Mouse (Mus musculus): ENCODE results near the gene Agbl2. TPM values are rescaled to one million over a fixed set of nuclear protein-coding genes. Genes with fewer than 3 reads are reported as not detected.
"Not testable (repeated sequence)": the region's sequence is repeated elsewhere in the genome, so short reads cannot be mapped to it uniquely, and the experiment has no call there.

The Agbl2 gene
- polyA plus RNA-seq, 1 experiment from 2014 or later, result 0.59 TPM

GRCm38 (mm10) chr2:90816144-90816543 is 33.6 kb downstream of the Agbl2 start:
- WGBS, result 78% methylated on average over 4 of the region's 4 CpGs
- H3K4me3 ChIP-seq (replicated peaks), result no peak overlapping the region
- no peak overlapping the region for H3K9ac ChIP-seq (replicated peaks)
- H3K9me3 ChIP-seq, result no peaks in the 10 kb centered on the region
- ATAC-seq (ENCODE audit: insufficient number of reproducible peaks, insufficient read depth, low FRiP score, low TSS enrichment, low read depth), result no peak
- H3K4me1 ChIP-seq (replicated peaks), result 0 out of 2 replicates have a peak, but pooled peaks cover 6% of the 10 kb centered on the region
- H3K27me3 ChIP-seq, result no peaks in the 10 kb centered on the region
- no peak overlapping the region for H3K4me2 ChIP-seq
- H3K27ac ChIP-seq, result no peak overlapping the region
- H3K36me3 ChIP-seq, result no peaks in the 10 kb centered on the region

GRCm38 (mm10) chr2:90818710-90819109 is 36.2 kb downstream of the Agbl2 start:
- Histone ChIP-seq H3K4me1 (replicated peaks) (no peaks in the 10 kb centered on the region), H3K4me2 (no peak overlapping the region), H3K36me3 (no peaks in the 10 kb centered on the region), H3K4me3 (replicated peaks) (no peak overlapping the region), H3K27ac (no peak overlapping the region), H3K9ac (replicated peaks) (no peak overlapping the region), H3K27me3 (no peaks in the 10 kb centered on the region), H3K9me3 (no peaks in the 10 kb centered on the region)
- ATAC-seq (ENCODE audit: insufficient number of reproducible peaks, insufficient read depth, low FRiP score, low TSS enrichment, low read depth), result no peak
- 79% methylated on average over 3 of the region's 3 CpGs for WGBS

GRCm38 (mm10) chr2:90820894-90821293 is 38.4 kb downstream of the Agbl2 start:
- H3K9me3 ChIP-seq, result no peaks in the 10 kb centered on the region
- no peaks in the 10 kb centered on the region for H3K27me3 ChIP-seq
- H3K9ac ChIP-seq (replicated peaks), result no peak overlapping the region
- no peak for ATAC-seq (ENCODE audit: insufficient number of reproducible peaks, insufficient read depth, low FRiP score, low TSS enrichment, low read depth)
- H3K4me3 ChIP-seq (replicated peaks), result no peak overlapping the region
- no peak overlapping the region for H3K27ac ChIP-seq
- WGBS, result 85% methylated on average over 3 of the region's 3 CpGs
- H3K4me2 ChIP-seq, result no peak overlapping the region
- H3K4me1 ChIP-seq (replicated peaks), result no peaks in the 10 kb centered on the region
- H3K36me3 ChIP-seq, result no peaks in the 10 kb centered on the region

- H3K9me3 ChIP-seq, result no peaks in the 10 kb centered on the region
- H3K9ac ChIP-seq (replicated peaks), result no peak overlapping the region
- H3K4me1 ChIP-seq (replicated peaks), result no peaks in the 10 kb centered on the region
- WGBS, result 97% methylated on average over 2 of the region's 2 CpGs
- no peak overlapping the region for H3K4me2 ChIP-seq
- no peaks in the 10 kb centered on the region for H3K27me3 ChIP-seq
- no peak for ATAC-seq (ENCODE audit: insufficient number of reproducible peaks, insufficient read depth, low FRiP score, low TSS enrichment, low read depth)
- no peak overlapping the region for H3K27ac ChIP-seq
- no peaks in the 10 kb centered on the region for H3K36me3 ChIP-seq
- no peak overlapping the region for H3K4me3 ChIP-seq (replicated peaks)
Observed at GRCm38 (mm10) chr2:90822978-90823377, 40.5 kb downstream of the Agbl2 start.

GRCm38 (mm10) chr2:90823781-90824180 is 41.3 kb downstream of the Agbl2 start:
- Histone ChIP-seq H3K4me3 (replicated peaks) (no peak overlapping the region), H3K27ac (no peak overlapping the region), H3K9me3 (no peaks in the 10 kb centered on the region), H3K4me1 (replicated peaks) (no peaks in the 10 kb centered on the region), H3K36me3 (no peaks in the 10 kb centered on the region), H3K4me2 (no peak overlapping the region), H3K27me3 (no peaks in the 10 kb centered on the region), H3K9ac (replicated peaks) (no peak overlapping the region)
- ATAC-seq (ENCODE audit: insufficient number of reproducible peaks, insufficient read depth, low FRiP score, low TSS enrichment, low read depth), result no peak
- 78% methylated on average over 6 of the region's 6 CpGs for WGBS

GRCm38 (mm10) chr2:90824528-90824927 is 42.0 kb downstream of the Agbl2 start:
- not testable (repeated sequence) for H3K36me3 ChIP-seq; H3K27ac ChIP-seq; H3K9ac ChIP-seq (replicated peaks); H3K27me3 ChIP-seq; ATAC-seq (ENCODE audit: insufficient number of reproducible peaks, insufficient read depth, low FRiP score, low TSS enrichment, low read depth); H3K9me3 ChIP-seq; H3K4me1 ChIP-seq (replicated peaks); H3K4me3 ChIP-seq (replicated peaks); H3K4me2 ChIP-seq
- WGBS, result 29% methylated on average over 10 of the region's 10 CpGs

- 86% methylated on average over 11 of the region's 11 CpGs for WGBS
- Histone ChIP-seq H3K27ac (no peak overlapping the region), H3K9ac (replicated peaks) (no peak overlapping the region), H3K36me3 (no peaks in the 10 kb centered on the region), H3K9me3 (no peaks in the 10 kb centered on the region), H3K4me1 (replicated peaks) (no peaks in the 10 kb centered on the region), H3K4me2 (no peak overlapping the region), H3K4me3 (replicated peaks) (no peak overlapping the region), H3K27me3 (no peaks in the 10 kb centered on the region)
- ATAC-seq (ENCODE audit: insufficient number of reproducible peaks, insufficient read depth, low FRiP score, low TSS enrichment, low read depth), result no peak
Observed at GRCm38 (mm10) chr2:90825515-90826172, 43.1 kb downstream of the Agbl2 start.

- no peak overlapping the region for H3K27ac ChIP-seq
- H3K4me2 ChIP-seq, result no peak overlapping the region
- no peaks in the 10 kb centered on the region for H3K27me3 ChIP-seq
- ATAC-seq (ENCODE audit: insufficient number of reproducible peaks, insufficient read depth, low FRiP score, low TSS enrichment, low read depth), result no peak
- H3K9ac ChIP-seq (replicated peaks), result no peak overlapping the region
- WGBS, result 65% methylated on average over 7 of the region's 7 CpGs
- no peaks in the 10 kb centered on the region for H3K4me1 ChIP-seq (replicated peaks)
- H3K9me3 ChIP-seq, result no peaks in the 10 kb centered on the region
- H3K4me3 ChIP-seq (replicated peaks), result no peak overlapping the region
- H3K36me3 ChIP-seq, result no peaks in the 10 kb centered on the region
Observed at GRCm38 (mm10) chr2:90828739-90829138, 46.2 kb downstream of the Agbl2 start.

- Histone ChIP-seq H3K36me3 (no peaks in the 10 kb centered on the region), H3K4me3 (replicated peaks) (no peak overlapping the region), H3K27ac (no peak overlapping the region), H3K4me1 (replicated peaks) (no peaks in the 10 kb centered on the region), H3K4me2 (no peak overlapping the region), H3K27me3 (no peaks in the 10 kb centered on the region), H3K9me3 (no peaks in the 10 kb centered on the region), H3K9ac (replicated peaks) (no peak overlapping the region)
- 85% methylated on average over 5 of the region's 5 CpGs for WGBS
- ATAC-seq (ENCODE audit: insufficient number of reproducible peaks, insufficient read depth, low FRiP score, low TSS enrichment, low read depth), result no peak
Observed at GRCm38 (mm10) chr2:90833502-90833901, 51.0 kb downstream of the Agbl2 start.

- WGBS, result 78% methylated on average over 2 of the region's 2 CpGs
Observed at GRCm38 (mm10) chr2:90838621-90839020, 56.1 kb downstream of the Agbl2 start.

GRCm38 (mm10) chr2:90843666-90844065 is 61.1 kb downstream of the Agbl2 start:
- H3K27ac ChIP-seq, result no peak overlapping the region

More at GRCm38 (mm10) chr2:90838621-90839020, 56.1 kb downstream of the Agbl2 start:
- Histone ChIP-seq H3K9me3 (no peaks in the 10 kb centered on the region), H3K9ac (replicated peaks) (no peak overlapping the region), H3K4me2 (no peak overlapping the region), H3K36me3 (no peaks in the 10 kb centered on the region), H3K4me1 (replicated peaks) (no peaks in the 10 kb centered on the region), H3K27me3 (no peaks in the 10 kb centered on the region), H3K27ac (no peak overlapping the region), H3K4me3 (replicated peaks) (no peak overlapping the region)
- ATAC-seq (ENCODE audit: insufficient number of reproducible peaks, insufficient read depth, low FRiP score, low TSS enrichment, low read depth), result no peak

GRCm38 (mm10) chr2:90844262-90844661 is 61.7 kb downstream of the Agbl2 start:
- no peaks in the 10 kb centered on the region for H3K36me3 ChIP-seq
- no peak overlapping the region for H3K4me3 ChIP-seq (replicated peaks)
- H3K27me3 ChIP-seq, result no peaks in the 10 kb centered on the region
- H3K27ac ChIP-seq, result no peak overlapping the region
- H3K9me3 ChIP-seq, result no peaks in the 10 kb centered on the region
- peaks cover 8% of the 10 kb centered on the region; the same call in 1 of the 2 replicates for H3K4me1 ChIP-seq (replicated peaks)
- H3K4me2 ChIP-seq, result no peak overlapping the region
- no peak for ATAC-seq (ENCODE audit: insufficient number of reproducible peaks, insufficient read depth, low FRiP score, low TSS enrichment, low read depth)
- H3K9ac ChIP-seq (replicated peaks), result no peak overlapping the region
- WGBS, result 73% methylated on average over 5 of the region's 5 CpGs

More at GRCm38 (mm10) chr2:90843666-90844065, 61.1 kb downstream of the Agbl2 start:
- Histone ChIP-seq H3K36me3 (no peaks in the 10 kb centered on the region), H3K27me3 (no peaks in the 10 kb centered on the region), H3K4me3 (replicated peaks) (no peak overlapping the region), H3K4me2 (no peak overlapping the region), H3K4me1 (replicated peaks) (peaks cover 8% of the 10 kb centered on the region; the same call in 1 of the 2 replicates), H3K9ac (replicated peaks) (no peak overlapping the region), H3K9me3 (no peaks in the 10 kb centered on the region)
- ATAC-seq (ENCODE audit: insufficient number of reproducible peaks, insufficient read depth, low FRiP score, low TSS enrichment, low read depth), result no peak
- 78% methylated on average over 1 of the region's 1 CpGs for WGBS

All from limb, embryonic 12.5 days (tissue).